Mouse (Mus musculus) lung, postnatal 0 days (tissue): ENCODE data around the gene Olfr1242. TPM values are rescaled to one million over a fixed set of nuclear protein-coding genes. Genes with fewer than 3 reads are reported as not detected.

Experiments used
- ATAC-seq: fragments of 200-750 bp; cut with Nextera tagmentation; 2 replicates; pipeline ENCODE4 v1.8.0; 2017; ENCODE audit warnings: moderate library complexity
- DNase-seq: peaks from one replicate; pipeline ENCODE4 v3.0.0-alpha.2; 2016; ENCODE audit warnings: low spot score
- H3K27ac ChIP-seq: fragments of 300-500 bp; sonication (generic); 2 replicates; pipeline ENCODE4 v1.5.1; 2014; ENCODE audit warnings: antibody characterized with exemption, mild to moderate bottlenecking, low read length, mixed read lengths
- H3K27me3 ChIP-seq: fragments of 300-500 bp; sonication (generic); replicated peaks from 2 replicates; pipeline ENCODE4 v1.6.1; 2014; ENCODE audit warnings: low read length, mixed read lengths; ENCODE audit not compliant: insufficient read depth
- H3K36me3 ChIP-seq: fragments of 300-500 bp; sonication (generic); 2 replicates; pipeline ENCODE4 v1.6.1; 2014; ENCODE audit warnings: low read length, mixed read lengths; ENCODE audit not compliant: insufficient read depth
- H3K4me1 ChIP-seq: fragments of 300-500 bp; sonication (generic); 2 replicates; pipeline ENCODE4 v1.6.1; 2014; ENCODE audit warnings: antibody characterized with exemption, low read depth, low read length, mixed read lengths; ENCODE audit not compliant: insufficient read depth
- H3K4me2 ChIP-seq: fragments of 300-500 bp; sonication (generic); replicated peaks from 2 replicates; pipeline ENCODE4 v1.6.1; 2014; ENCODE audit warnings: low read depth, mild to moderate bottlenecking, low read length, moderate library complexity, mixed read lengths
- H3K4me3 ChIP-seq: fragments of 300-500 bp; sonication (generic); 2 replicates; pipeline ENCODE4 v1.5.1; 2014; ENCODE audit warnings: low read depth, low read length
- H3K9ac ChIP-seq: fragments of 300-500 bp; sonication (generic); replicated peaks from 2 replicates; pipeline ENCODE4 v1.6.1; 2014; ENCODE audit warnings: low read depth, mild to moderate bottlenecking
- H3K9me3 ChIP-seq: fragments of 300-500 bp; sonication (generic); 2 replicates; pipeline ENCODE4 v1.6.1; 2016; ENCODE audit warnings: low read length, mixed read lengths
- CTCF ChIP-seq: IDR thresholded peaks from 2 replicates; pipeline ENCODE4 v1.5.1; 2016; ENCODE audit warnings: antibody characterized with exemption, mild to moderate bottlenecking
- EP300 ChIP-seq: IDR thresholded peaks from 2 replicates; pipeline ENCODE4 v1.6.1; 2016; ENCODE audit warnings: antibody characterized with exemption, mild to moderate bottlenecking, control low read depth
- WGBS: fragments of 180-500 bp; shearing (Covaris S2); extraction: QIAGEN DNeasy Blood & Tissue Kit; methylation state at CpG from one replicate; pipeline ENCODE4 v1.1.7; 2014; 5-methylcytosine and 5-hydroxymethylcytosine counted together
- polyA plus RNA-seq: library from polyadenylated mRNA; unstranded; fragments of >200 nt; fragmentation: Nextera tagmentation; extraction: Ambion mirVana; gene quantifications from 2 replicates; pipeline ENCODE4 v1.2.1, GENCODE M21; 2015

Olfr1242 gene
- polyA plus RNA-seq = not detected in 2 replicates

GRCm38 (mm10) chr2:89498235-89498634 is at the start of gene Olfr1242:
Olfr1242 (minus strand) TSS chr2:89498335.
- Histone ChIP-seq H3K4me2 (no peak within 1 kb of the TSS), H3K27me3 (no peaks in the 10 kb centered on the region), H3K4me3 (no peak within 1 kb of the TSS), H3K27ac (no peak within 1 kb of the TSS), H3K36me3 (no peaks in the 10 kb centered on the region), H3K9me3 (no peaks in the 10 kb centered on the region), H3K9ac (no peak within 1 kb of the TSS), H3K4me1 (no peaks in the 10 kb centered on the region)
- DNase-seq (no peak), ATAC-seq (no peak)
- TF ChIP-seq EP300 = no peak
- TF ChIP-seq CTCF = no peak
- WGBS = 58% methylated on average over 1 of the region's 1 CpGs

- ATAC-seq (no peak), DNase-seq (no peak)
- H3K27me3 ChIP-seq = no peaks in the 10 kb centered on the region
- H3K4me3 ChIP-seq = no peak overlapping the region
- 51% methylated on average over 2 of the region's 2 CpGs for WGBS
- no peak overlapping the region for H3K4me2 ChIP-seq
- no peaks in the 10 kb centered on the region for H3K36me3 ChIP-seq
- H3K27ac ChIP-seq = no peak overlapping the region
- no peaks in the 10 kb centered on the region for H3K4me1 ChIP-seq
- no peaks in the 10 kb centered on the region for H3K9me3 ChIP-seq
- no peak for TF ChIP-seq EP300
- H3K9ac ChIP-seq = no peak overlapping the region
Measured at GRCm38 (mm10) chr2:89544516-89544915, 46.4 kb upstream of the Olfr1242 start.

GRCm38 (mm10) chr2:89539923-89540322 is 41.8 kb upstream of the Olfr1242 start:
- WGBS = 17% methylated on average over 1 of the region's 1 CpGs
- Histone ChIP-seq H3K9me3 (no peaks in the 10 kb centered on the region), H3K4me1 (no peaks in the 10 kb centered on the region), H3K36me3 (no peaks in the 10 kb centered on the region), H3K27ac (no peak overlapping the region), H3K9ac (no peak overlapping the region), H3K4me3 (no peak overlapping the region), H3K4me2 (no peak overlapping the region), H3K27me3 (no peaks in the 10 kb centered on the region)
- DNase-seq (no peak), ATAC-seq (no peak)
- TF ChIP-seq CTCF = no peak
- TF ChIP-seq EP300 = no peak

GRCm38 (mm10) chr2:89531387-89531786 is 33.3 kb upstream of the Olfr1242 start, which contains the start of gene Olfr1243:
Olfr1243 (minus strand) TSS chr2:89531487.
- no peak within 1 kb of the TSS for H3K27ac ChIP-seq
- no peaks in the 10 kb centered on the region for H3K4me1 ChIP-seq
- no peak for TF ChIP-seq EP300
- TF ChIP-seq CTCF = no peak
- no peak for DNase-seq
- H3K9ac ChIP-seq = no peak within 1 kb of the TSS
- no peaks in the 10 kb centered on the region for H3K9me3 ChIP-seq
- H3K4me3 ChIP-seq = no peak within 1 kb of the TSS
- ATAC-seq = no peak
- no peaks in the 10 kb centered on the region for H3K36me3 ChIP-seq
- H3K27me3 ChIP-seq = no peaks in the 10 kb centered on the region
- H3K4me2 ChIP-seq = no peak within 1 kb of the TSS
- WGBS = 69% methylated on average over 1 of the region's 1 CpGs

- Histone ChIP-seq H3K36me3 (no peaks in the 10 kb centered on the region), H3K9me3 (no peaks in the 10 kb centered on the region), H3K27ac (no peak within 1 kb of the TSS), H3K4me2 (no peak within 1 kb of the TSS), H3K4me1 (no peaks in the 10 kb centered on the region), H3K27me3 (no peaks in the 10 kb centered on the region), H3K9ac (no peak within 1 kb of the TSS), H3K4me3 (no peak within 1 kb of the TSS)
- no peak for TF ChIP-seq CTCF
- TF ChIP-seq EP300 = no peak
- no peak for ATAC-seq
- DNase-seq = no peak
Measured at GRCm38 (mm10) chr2:89487026-89487425, 11.1 kb downstream of the Olfr1242 start, which contains the start of gene Olfr1241. Olfr1241 (minus strand) TSS chr2:89487126.

- 70% methylated on average over 3 of the region's 3 CpGs for WGBS
- H3K9me3 ChIP-seq = no peaks in the 10 kb centered on the region
- H3K36me3 ChIP-seq = no peaks in the 10 kb centered on the region
- no peak for TF ChIP-seq CTCF
- TF ChIP-seq EP300 = no peak
- H3K4me2 ChIP-seq = no peak within 1 kb of the TSS
- H3K27me3 ChIP-seq = no peaks in the 10 kb centered on the region
- DNase-seq (no peak), ATAC-seq (no peak)
- H3K27ac ChIP-seq = no peak within 1 kb of the TSS
- no peak within 1 kb of the TSS for H3K4me3 ChIP-seq
- no peak within 1 kb of the TSS for H3K9ac ChIP-seq
- no peaks in the 10 kb centered on the region for H3K4me1 ChIP-seq
Measured at GRCm38 (mm10) chr2:89442900-89443299, 55.2 kb downstream of the Olfr1242 start, which contains the start of gene Olfr1240. Olfr1240 (minus strand) TSS chr2:89443000.

Other genes starting within 250 kb of the Olfr1242 start
- not detected in 2 replicates for gene Olfr1228, start 244.3 kb downstream of the Olfr1242 start, polyA plus RNA-seq
- gene Olfr1229, start 210.3 kb downstream of the Olfr1242 start, polyA plus RNA-seq = not detected in 2 replicates
- gene Olfr1230, start 201.1 kb downstream of the Olfr1242 start, polyA plus RNA-seq = not detected in 2 replicates
- not detected in 2 replicates for gene Olfr1231, start 191.3 kb downstream of the Olfr1242 start, polyA plus RNA-seq
- gene Olfr1232, start 168.7 kb downstream of the Olfr1242 start, polyA plus RNA-seq = not detected in 2 replicates
- not detected in 2 replicates for gene Olfr1233, start 155.9 kb downstream of the Olfr1242 start, polyA plus RNA-seq
- not detected in 2 replicates for gene Olfr1234, start 133.5 kb downstream of the Olfr1242 start, polyA plus RNA-seq
- not detected in 2 replicates for gene Olfr1238, start 88.7 kb downstream of the Olfr1242 start, polyA plus RNA-seq
- gene Olfr1239, start 77.9 kb downstream of the Olfr1242 start, polyA plus RNA-seq = not detected in 2 replicates
- not detected in 2 replicates for gene Olfr1240, start 55.3 kb downstream of the Olfr1242 start, polyA plus RNA-seq
- gene Olfr1241, start 11.2 kb downstream of the Olfr1242 start, polyA plus RNA-seq = not detected in 2 replicates
- not detected in 2 replicates for gene Olfr1243, start 33.2 kb upstream of the Olfr1242 start, polyA plus RNA-seq
- gene Olfr1245, start 80.1 kb upstream of the Olfr1242 start, polyA plus RNA-seq = not detected in 2 replicates
- gene Olfr1246, start 94.8 kb upstream of the Olfr1242 start, polyA plus RNA-seq = not detected in 2 replicates
- not detected in 2 replicates for gene Olfr1247, start 115.8 kb upstream of the Olfr1242 start, polyA plus RNA-seq
- not detected in 2 replicates for gene Olfr1248, start 119.9 kb upstream of the Olfr1242 start, polyA plus RNA-seq
- not detected in 2 replicates for gene Olfr1249, start 136.6 kb upstream of the Olfr1242 start, polyA plus RNA-seq
- gene Olfr1250, start 163.1 kb upstream of the Olfr1242 start, polyA plus RNA-seq = not detected in 2 replicates
- gene Olfr1251, start 173.6 kb upstream of the Olfr1242 start, polyA plus RNA-seq = not detected in 2 replicates
- not detected in 2 replicates for gene Olfr1252, start 226.7 kb upstream of the Olfr1242 start, polyA plus RNA-seq